Mouse (Mus musculus): ENCODE measurements around the gene Anxa11. TPM values are rescaled to one million over a fixed set of nuclear protein-coding genes. Genes with fewer than 3 reads are reported as not detected.

Gene Anxa11
- polyA plus RNA-seq, 2 experiments, result 20.5 to 22.4 TPM

DNA sequence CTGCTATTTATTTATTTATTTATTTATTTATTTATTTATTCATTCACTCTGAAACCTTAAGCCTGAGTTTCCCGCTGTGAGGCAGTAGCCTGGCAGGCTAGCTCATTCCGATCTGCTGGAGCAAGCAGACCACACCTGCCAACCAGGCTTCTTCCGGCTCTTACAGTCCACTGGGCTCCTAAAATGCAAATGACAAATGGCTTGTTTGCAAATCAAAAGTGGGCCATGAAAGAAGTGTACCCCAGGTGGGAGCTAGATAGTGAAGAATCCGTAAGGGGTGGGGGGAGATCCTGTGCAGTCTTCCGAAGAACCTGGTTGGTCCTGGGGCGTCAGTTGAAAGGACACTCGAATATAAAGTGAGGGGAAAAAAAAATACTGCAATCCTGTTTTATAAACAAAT, 995 bp upstream of the Anxa11 start:
- peaks cover 12% of the 10 kb centered on the region for H3K27me3 ChIP-seq (ENCODE audit: control insufficient read depth, insufficient read depth, low read length)
- ATAC-seq (ENCODE audit: low FRiP score, low read depth), result no peak
- DNase-seq (ENCODE audit: low spot score), result no peak
- no peak for TF ChIP-seq POLR2A (IDR thresholded peaks at IDR 0.05; ENCODE audit: borderline replicate concordance, extremely low read depth, insufficient read depth, insufficient read length)
- 12% methylated on average over 7 of the region's 7 CpGs for WGBS
- no peak overlapping the region for H3K4me2 ChIP-seq (replicated peaks; ENCODE audit: low read depth, low read length, severe bottlenecking)
- H3K36me3 ChIP-seq (ENCODE audit: control insufficient read depth, insufficient read depth, low read length), result no peaks in the 10 kb centered on the region
- no peak overlapping the region for H3K27ac ChIP-seq (replicated peaks; ENCODE audit: low read depth, low read length)
- no peak overlapping the region for H3K9ac ChIP-seq (ENCODE audit: low read depth, low read length, severe bottlenecking)
- H3K4me1 ChIP-seq (ENCODE audit: control insufficient read depth, insufficient read depth, low read length), result no peaks in the 10 kb centered on the region; the same call in 1 of the 2 replicates
- no peaks in the 10 kb centered on the region for H3K9me3 ChIP-seq (ENCODE audit: control insufficient read depth, low read length)
- H3K4me3 ChIP-seq (replicated peaks; ENCODE audit: low read length), result no peak overlapping the region

DNA sequence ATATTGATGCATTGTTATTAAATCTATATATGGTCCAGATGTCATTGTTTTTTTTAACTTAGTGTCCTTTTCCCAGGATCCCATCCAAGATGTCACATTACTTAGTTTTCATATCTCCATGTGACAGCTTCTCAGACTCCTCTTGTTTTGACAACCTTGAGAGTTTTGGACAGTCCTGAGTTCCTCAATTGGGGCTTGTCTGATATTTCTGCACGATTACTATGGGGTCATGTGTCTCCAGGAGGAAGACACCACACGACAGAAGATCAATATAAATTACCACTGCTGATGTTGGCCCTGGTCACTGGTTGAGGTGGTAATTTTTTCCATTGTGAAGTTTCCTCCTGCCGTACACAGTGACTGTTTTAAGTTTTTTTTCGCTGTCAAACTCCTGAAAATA, 377 bp upstream of the Anxa11 start:
- Histone ChIP-seq H3K36me3 (ENCODE audit: control insufficient read depth, insufficient read depth, low read length) (no peaks in the 10 kb centered on the region), H3K4me1 (ENCODE audit: control insufficient read depth, insufficient read depth, low read length) (no peaks in the 10 kb centered on the region; the same call in 1 of the 2 replicates), H3K9ac (ENCODE audit: low read depth, low read length, severe bottlenecking) (no peak overlapping the region), H3K4me2 (replicated peaks; ENCODE audit: low read depth, low read length, severe bottlenecking) (peak overlapping the region; percentile 97), H3K27ac (replicated peaks; ENCODE audit: low read depth, low read length) (no peak overlapping the region), H3K9me3 (ENCODE audit: control insufficient read depth, low read length) (no peaks in the 10 kb centered on the region), H3K4me3 (replicated peaks; ENCODE audit: low read length) (peak overlapping the region; percentile 74), H3K27me3 (ENCODE audit: control insufficient read depth, insufficient read depth, low read length) (peaks cover 12% of the 10 kb centered on the region)
- TF ChIP-seq POLR2A (IDR thresholded peaks at IDR 0.05; ENCODE audit: borderline replicate concordance, extremely low read depth, insufficient read depth, insufficient read length), result no peak
- ATAC-seq (ENCODE audit: low FRiP score, low read depth) (peak; percentile 21; the same call in 1 of the 2 replicates), DNase-seq (ENCODE audit: low spot score) (no peak)
- 2% methylated on average over 4 of the region's 4 CpGs for WGBS

DNA sequence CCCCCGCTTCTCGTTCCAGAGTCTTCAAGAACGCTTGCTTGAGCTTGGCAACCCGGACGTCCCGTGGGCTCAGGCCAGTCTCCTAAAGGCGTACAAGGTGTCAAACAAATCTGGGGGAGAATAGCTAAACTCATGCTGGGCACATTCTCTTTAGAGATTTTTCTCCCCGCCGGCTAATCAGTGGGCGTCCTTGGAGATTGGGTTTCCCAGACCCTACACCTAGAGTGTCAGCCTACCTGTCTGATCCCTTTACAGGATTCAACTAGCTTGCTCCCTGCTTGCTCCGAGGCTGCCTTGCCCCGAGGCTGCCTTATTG, 690 bp downstream of the Anxa11 start:
- Histone ChIP-seq H3K9ac (ENCODE audit: low read depth, low read length, severe bottlenecking) (peak overlapping the region; percentile 63), H3K4me3 (replicated peaks; ENCODE audit: low read length) (peak overlapping the region; percentile 74), H3K4me1 (ENCODE audit: control insufficient read depth, insufficient read depth, low read length) (no peaks in the 10 kb centered on the region; the same call in 1 of the 2 replicates), H3K27ac (replicated peaks; ENCODE audit: low read depth, low read length) (no peak overlapping the region), H3K36me3 (ENCODE audit: control insufficient read depth, insufficient read depth, low read length) (no peaks in the 10 kb centered on the region), H3K4me2 (replicated peaks; ENCODE audit: low read depth, low read length, severe bottlenecking) (peak overlapping the region; percentile 97), H3K9me3 (ENCODE audit: control insufficient read depth, low read length) (no peaks in the 10 kb centered on the region), H3K27me3 (ENCODE audit: control insufficient read depth, insufficient read depth, low read length) (peaks cover 12% of the 10 kb centered on the region)
- TF ChIP-seq POLR2A (IDR thresholded peaks at IDR 0.05; ENCODE audit: borderline replicate concordance, extremely low read depth, insufficient read depth, insufficient read length), result no peak
- 1% methylated on average over 12 of the region's 12 CpGs for WGBS
- no peak for ATAC-seq (ENCODE audit: low FRiP score, low read depth)
- no peak for DNase-seq (ENCODE audit: low spot score)

DNA sequence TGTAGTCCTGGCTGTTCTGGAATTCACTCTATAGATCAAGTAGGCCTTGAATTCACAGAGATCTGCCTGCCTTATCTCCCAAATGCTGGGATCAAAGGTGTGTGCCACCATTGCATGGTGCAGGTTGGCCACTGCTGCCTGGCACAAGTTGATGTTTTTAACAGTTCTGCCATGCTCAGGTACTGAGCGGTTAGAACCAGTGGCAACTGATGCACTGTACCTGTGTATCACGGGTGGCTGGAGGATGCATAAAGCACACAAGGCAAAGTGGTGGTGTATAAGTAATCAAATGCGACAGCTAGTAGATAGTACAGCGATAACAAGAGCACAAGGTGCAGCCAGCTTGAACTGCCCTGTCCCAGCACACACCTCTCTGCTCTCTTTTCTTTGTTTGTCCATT, 2.4 kb downstream of the Anxa11 start:
- no peak overlapping the region for H3K4me2 ChIP-seq (replicated peaks; ENCODE audit: low read depth, low read length, severe bottlenecking)
- WGBS, result 94% methylated on average over 4 of the region's 4 CpGs
- ATAC-seq (ENCODE audit: low FRiP score, low read depth) (no peak), DNase-seq (ENCODE audit: low spot score) (no peak)
- H3K4me1 ChIP-seq (ENCODE audit: control insufficient read depth, insufficient read depth, low read length), result no peaks in the 10 kb centered on the region; the same call in 1 of the 2 replicates
- H3K9me3 ChIP-seq (ENCODE audit: control insufficient read depth, low read length), result no peaks in the 10 kb centered on the region
- no peak for TF ChIP-seq POLR2A (IDR thresholded peaks at IDR 0.05; ENCODE audit: borderline replicate concordance, extremely low read depth, insufficient read depth, insufficient read length)
- H3K27ac ChIP-seq (replicated peaks; ENCODE audit: low read depth, low read length), result no peak overlapping the region
- H3K27me3 ChIP-seq (ENCODE audit: control insufficient read depth, insufficient read depth, low read length), result peaks cover 12% of the 10 kb centered on the region
- H3K36me3 ChIP-seq (ENCODE audit: control insufficient read depth, insufficient read depth, low read length), result no peaks in the 10 kb centered on the region
- H3K9ac ChIP-seq (ENCODE audit: low read depth, low read length, severe bottlenecking), result no peak overlapping the region
- no peak overlapping the region for H3K4me3 ChIP-seq (replicated peaks; ENCODE audit: low read length)

DNA sequence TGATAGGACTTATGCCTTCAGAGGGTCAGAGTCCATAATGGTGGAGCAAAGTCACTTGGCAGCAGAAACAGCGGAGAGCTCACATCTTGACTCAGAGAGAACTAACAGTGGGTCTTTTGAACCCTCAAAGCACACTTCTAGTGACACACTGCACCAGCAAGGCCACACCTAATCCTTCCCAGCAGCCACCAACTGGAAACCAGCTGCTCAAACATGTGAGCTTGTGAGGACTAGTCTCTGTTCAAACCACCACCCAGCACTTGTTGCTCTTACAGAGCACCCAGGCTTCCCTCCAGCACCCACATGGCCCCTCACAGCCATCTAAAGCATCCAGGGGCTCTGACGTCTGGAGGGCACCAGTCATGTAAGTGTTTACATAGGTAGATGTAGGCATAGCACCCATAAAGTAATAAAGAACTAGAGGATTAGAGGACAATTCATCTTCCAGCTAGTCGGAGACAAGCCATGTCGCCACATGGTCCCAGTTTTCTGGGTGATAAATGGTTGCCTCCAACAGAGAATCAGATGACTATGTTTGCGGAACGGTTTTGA, 4.0 kb downstream of the Anxa11 start:
- Histone ChIP-seq H3K27me3 (ENCODE audit: control insufficient read depth, insufficient read depth, low read length) (peaks cover 12% of the 10 kb centered on the region), H3K27ac (replicated peaks; ENCODE audit: low read depth, low read length) (no peak overlapping the region), H3K4me2 (replicated peaks; ENCODE audit: low read depth, low read length, severe bottlenecking) (no peak overlapping the region), H3K4me3 (replicated peaks; ENCODE audit: low read length) (no peak overlapping the region), H3K4me1 (ENCODE audit: control insufficient read depth, insufficient read depth, low read length) (no peaks in the 10 kb centered on the region; the same call in 1 of the 2 replicates), H3K36me3 (ENCODE audit: control insufficient read depth, insufficient read depth, low read length) (no peaks in the 10 kb centered on the region), H3K9ac (ENCODE audit: low read depth, low read length, severe bottlenecking) (no peak overlapping the region), H3K9me3 (ENCODE audit: control insufficient read depth, low read length) (no peaks in the 10 kb centered on the region)
- TF ChIP-seq POLR2A (IDR thresholded peaks at IDR 0.05; ENCODE audit: borderline replicate concordance, extremely low read depth, insufficient read depth, insufficient read length), result no peak
- DNase-seq (ENCODE audit: low spot score) (no peak), ATAC-seq (ENCODE audit: low FRiP score, low read depth) (no peak)
- 68% methylated on average over 6 of the region's 6 CpGs for WGBS

DNA sequence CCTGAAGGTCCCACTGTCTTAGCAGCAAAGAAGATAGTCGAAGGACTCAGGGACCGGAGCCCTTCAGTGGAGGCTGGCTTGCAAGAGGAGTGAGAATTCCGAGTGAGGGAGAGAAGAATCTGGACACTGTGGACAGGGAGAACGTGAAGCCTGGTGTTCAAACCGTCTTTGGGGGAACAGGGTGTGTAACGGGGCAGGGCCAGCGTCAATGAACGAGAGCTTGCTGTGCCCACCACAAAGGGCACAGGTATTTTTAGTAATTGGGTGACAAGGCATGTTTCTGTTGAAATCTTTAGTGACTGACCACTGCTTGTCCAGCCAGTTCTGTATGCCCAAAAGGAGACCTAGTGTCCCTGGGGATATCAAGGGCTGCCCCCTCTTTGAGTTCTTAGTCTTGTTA, 4.6 kb downstream of the Anxa11 start:
- Histone ChIP-seq H3K27ac (replicated peaks; ENCODE audit: low read depth, low read length) (no peak overlapping the region), H3K4me1 (ENCODE audit: control insufficient read depth, insufficient read depth, low read length) (no peaks in the 10 kb centered on the region; the same call in 1 of the 2 replicates), H3K9me3 (ENCODE audit: control insufficient read depth, low read length) (no peaks in the 10 kb centered on the region), H3K4me3 (replicated peaks; ENCODE audit: low read length) (no peak overlapping the region), H3K36me3 (ENCODE audit: control insufficient read depth, insufficient read depth, low read length) (no peaks in the 10 kb centered on the region), H3K9ac (ENCODE audit: low read depth, low read length, severe bottlenecking) (no peak overlapping the region), H3K4me2 (replicated peaks; ENCODE audit: low read depth, low read length, severe bottlenecking) (no peak overlapping the region), H3K27me3 (ENCODE audit: control insufficient read depth, insufficient read depth, low read length) (peaks cover 12% of the 10 kb centered on the region)
- DNase-seq (ENCODE audit: low spot score), result no peak
- WGBS, result 87% methylated on average over 8 of the region's 8 CpGs
- ATAC-seq (ENCODE audit: low FRiP score, low read depth), result no peak
- no peak for TF ChIP-seq POLR2A (IDR thresholded peaks at IDR 0.05; ENCODE audit: borderline replicate concordance, extremely low read depth, insufficient read depth, insufficient read length)
